13 mouse cellular contexts compared by ENCODE assay signal in genomic region chr1:182311376-182311775, GRCm38 (mm10). TPM values are rescaled to one million over a fixed set of nuclear protein-coding genes. Genes with fewer than 3 reads are reported as not detected.
DNase-seq lines count a peak whose midpoint lies in the region; ATAC-seq and TF ChIP-seq lines count a peak whose summit lies in the region.
"Had no signal": no experiment of that assay in that cellular context is flagged by ENCODE, and none has a peak within 500 bp of the region (broad histone marks: within the 10 kb centered on the region; RNA-seq: fewer than 3 reads in every experiment).

No protein-coding gene starts in this region.

- WGBS in kidney, embryonic 14.5 days: 95% methylated on average over 5 of the region's 5 CpGs
- 97% methylated on average over 5 of the region's 5 CpGs for WGBS in thymus, adult 2 months

- H3K4me3 ChIP-seq in kidney, embryonic 14.5 days (ENCODE audit: low read length): no peak overlapping the region
- H3K4me3 ChIP-seq in thymus, adult 2 months (ENCODE audit: control insufficient read depth, insufficient read depth, low read length): no peak overlapping the region
- H3K4me3 ChIP-seq: forebrain, embryonic 15.5 days; hindbrain, embryonic 15.5 days; liver, embryonic 15.5 days; midbrain, embryonic 15.5 days had no signal

- H3K27me3 ChIP-seq in kidney, embryonic 14.5 days (ENCODE audit: control insufficient read depth, insufficient read depth, low read length): no peaks in the 10 kb centered on the region
- H3K27me3 ChIP-seq in thymus, adult 2 months (ENCODE audit: control insufficient read depth, insufficient read depth, low read length): no peaks in the 10 kb centered on the region
- H3K27me3 ChIP-seq: forebrain, embryonic 15.5 days; hindbrain, embryonic 15.5 days; liver, embryonic 15.5 days; midbrain, embryonic 15.5 days had no signal

- H3K27ac ChIP-seq in kidney, embryonic 14.5 days (ENCODE audit: low read depth, low read length): no peak overlapping the region
- no peak overlapping the region for H3K27ac ChIP-seq in thymus, adult 2 months (ENCODE audit: control insufficient read depth, insufficient read depth, low read length)
- H3K27ac ChIP-seq: forebrain, embryonic 15.5 days; hindbrain, embryonic 15.5 days; liver, embryonic 15.5 days; midbrain, embryonic 15.5 days had no signal

- DNase-seq in kidney, postnatal 10 days: peak; percentile 24
- peak; percentile 54 for DNase-seq in thymus, postnatal 4 days
- no peak for DNase-seq in thymus, adult 2 months
- DNase-seq in ZHBTc4 (ENCODE audit: low read depth, low spot score): peak; percentile 55
- no peak for DNase-seq in layer of hippocampus, adult 9-11 months
- DNase-seq: right cerebral cortex, postnatal 4 days; thymus, adult 18-20 months had no signal

- peaks cover 28% of the 10 kb centered on the region for H3K36me3 ChIP-seq in kidney, embryonic 14.5 days (ENCODE audit: control insufficient read depth, insufficient read depth, low read length)
- H3K36me3 ChIP-seq in thymus, adult 2 months (ENCODE audit: control insufficient read depth, insufficient read depth, low read length): peaks cover 18% of the 10 kb centered on the region

- no peak overlapping the region for H3K9ac ChIP-seq in kidney, embryonic 14.5 days (ENCODE audit: low read depth, low read length)
- H3K9ac ChIP-seq: forebrain, embryonic 15.5 days; hindbrain, embryonic 15.5 days; liver, embryonic 15.5 days; midbrain, embryonic 15.5 days had no signal

- H3K9me3 ChIP-seq in kidney, embryonic 14.5 days (ENCODE audit: control insufficient read depth, low read length): no peaks in the 10 kb centered on the region; the same call in 1 of the 2 replicates
- H3K9me3 ChIP-seq: forebrain, embryonic 15.5 days; hindbrain, embryonic 15.5 days; liver, embryonic 15.5 days; midbrain, embryonic 15.5 days had no signal

- TF ChIP-seq CTCF in thymus, adult 2 months (IDR thresholded peaks at IDR 0.05; ENCODE audit: borderline replicate concordance, control insufficient read depth, extremely low read depth, insufficient read depth, low read length, poor library complexity): no peak

- no peak for ATAC-seq in kidney, embryonic 14.5 days (ENCODE audit: low FRiP score, low TSS enrichment)
- no peak for ATAC-seq in granulocyte monocyte progenitor cell, adult 5-6 weeks (replicated peaks; ENCODE audit: poor library complexity, severe bottlenecking)
- ATAC-seq: forebrain, embryonic 15.5 days; midbrain, embryonic 15.5 days had no signal

- H3K4me1 ChIP-seq in kidney, embryonic 14.5 days (ENCODE audit: control insufficient read depth, insufficient read depth, low read length): no peaks in the 10 kb centered on the region
- H3K4me1 ChIP-seq in thymus, adult 2 months (replicated peaks; ENCODE audit: control insufficient read depth, insufficient read depth, low read length): no peaks in the 10 kb centered on the region
- H3K4me1 ChIP-seq: forebrain, embryonic 15.5 days; hindbrain, embryonic 15.5 days; liver, embryonic 15.5 days; midbrain, embryonic 15.5 days had no signal

- TF ChIP-seq POLR2A in thymus, adult 2 months (IDR thresholded peaks at IDR 0.05; ENCODE audit: control insufficient read depth, extremely low read depth, insufficient read depth, low read length, poor library complexity): no peak

- H3K4me2 ChIP-seq in kidney, embryonic 14.5 days (replicated peaks; ENCODE audit: low read depth, low read length): no peak overlapping the region
- H3K4me2 ChIP-seq: forebrain, embryonic 15.5 days; hindbrain, embryonic 15.5 days; liver, embryonic 15.5 days; midbrain, embryonic 15.5 days had no signal

RNA-seq across cellular contexts. Expression of gene Degs1, which starts 28.8 kb away (rescaled TPM):
- polyA plus RNA-seq in kidney, embryonic 14.5 days (2014; fragmentation: Nextera tagmentation; extraction: Ambion mirVana): 103 and 118 TPM in 2 replicates
- 53.7 and 67.3 TPM in 2 replicates for polyA plus RNA-seq in thymus, adult 2 months (2012; rRNA removed)
- total RNA-seq in granulocyte monocyte progenitor cell, adult 5-6 weeks (2014; fragmentation: Nextera tagmentation): 47.8 and 48.3 TPM in 2 replicates
- total RNA-seq in granulocyte monocyte progenitor cell, adult 5-6 weeks (2017): 41.5 and 45.5 TPM in 2 replicates

RNA-seq across cellular contexts. Expression of gene Fbxo28, which starts 30.1 kb away (rescaled TPM):
- 20.3 and 27.3 TPM in 2 replicates for polyA plus RNA-seq in kidney, embryonic 14.5 days (2014; fragmentation: Nextera tagmentation; extraction: Ambion mirVana)
- 23.3 and 28.3 TPM in 2 replicates for polyA plus RNA-seq in thymus, adult 2 months (2012; rRNA removed)
- 12.2 and 14.3 TPM in 2 replicates for total RNA-seq in granulocyte monocyte progenitor cell, adult 5-6 weeks (2014; fragmentation: Nextera tagmentation)
- total RNA-seq in granulocyte monocyte progenitor cell, adult 5-6 weeks (2017): 12.1 and 22.2 TPM in 2 replicates

Comparison
In these comparisons a context has a peak if more than half of its experiments do, and no peak if none do; other contexts are left out.
1. DNase-seq: peak in kidney, postnatal 10 days (single experiment), thymus, postnatal 4 days (single experiment) and ZHBTc4 (single experiment); none in thymus, adult 2 months (single experiment) and layer of hippocampus, adult 9-11 months (single experiment).